Mouse (Mus musculus): Measurements from ENCODE around the gene Art3. TPM values are rescaled to one million over a fixed set of nuclear protein-coding genes. Genes with fewer than 3 reads are reported as not detected.

The Art3 gene
- 301 and 349 TPM in 2 replicates for polyA plus RNA-seq (2015; fragmentation: Nextera tagmentation; extraction: Ambion mirVana)

GRCm38 (mm10) chr5:92331635-92332338 is at the start of gene Art3:
Art3 (plus strand) TSS chr5:92331827.

GRCm38 (mm10) chr5:92309681-92310511 is 21.7 kb upstream of the Art3 start, which contains the start of gene Sdad1:
Sdad1 (minus strand) TSS chr5:92310479.

GRCm38 (mm10) chr5:92327929-92328328 is 3.7 kb upstream of the Art3 start, which contains the start of gene Cxcl9:
Cxcl9 (minus strand) TSS chr5:92328079.

GRCm38 (mm10) chr5:92348794-92349413 is 17.3 kb downstream of the Art3 start, which contains the start of gene Cxcl10:
Cxcl10 (minus strand) TSS chr5:92348889.

GRCm38 (mm10) chr5:92435025-92435584 is 103.5 kb downstream of the Art3 start, which contains the start of gene Nup54:
Nup54 (minus strand) TSS chr5:92435219.

Small RNA genes lying within 50 kb of the gene (microRNA-seq; reads per million reads assigned to microRNA genes)
- 0 reads per million in 2 experiments for gene Mir6415

Other genes starting within 250 kb of the Art3 start
- 67.9 and 92.7 TPM in 2 replicates for gene G3bp2, start 248.1 kb upstream of the Art3 start, polyA plus RNA-seq (2015; fragmentation: Nextera tagmentation; extraction: Ambion mirVana)
- 35.9 and 40.6 TPM in 2 replicates for gene Uso1, start 193.9 kb upstream of the Art3 start, polyA plus RNA-seq (2015; fragmentation: Nextera tagmentation; extraction: Ambion mirVana)
- gene U90926, start 116.4 kb upstream of the Art3 start, polyA plus RNA-seq (2015; fragmentation: Nextera tagmentation; extraction: Ambion mirVana): not detected in 2 replicates
- not detected in 2 replicates for gene Ppef2, start 75.5 kb upstream of the Art3 start, polyA plus RNA-seq (2015; fragmentation: Nextera tagmentation; extraction: Ambion mirVana)
- gene Naaa, start 53.7 kb upstream of the Art3 start, polyA plus RNA-seq (2015; fragmentation: Nextera tagmentation; extraction: Ambion mirVana): 7.8 and 12.9 TPM in 2 replicates
- gene Sdad1, start 21.3 kb upstream of the Art3 start, polyA plus RNA-seq (2015; fragmentation: Nextera tagmentation; extraction: Ambion mirVana): 18.8 and 19.3 TPM in 2 replicates
- 9.6 and 10.4 TPM in 2 replicates for gene Cxcl9, start 3.7 kb upstream of the Art3 start, polyA plus RNA-seq (2015; fragmentation: Nextera tagmentation; extraction: Ambion mirVana)
- gene Cxcl10, start 17.1 kb downstream of the Art3 start, polyA plus RNA-seq (2015; fragmentation: Nextera tagmentation; extraction: Ambion mirVana): 1.9 TPM in 2 replicates
- gene Nup54, start 103.4 kb downstream of the Art3 start, polyA plus RNA-seq (2015; fragmentation: Nextera tagmentation; extraction: Ambion mirVana): 15.7 and 17.7 TPM in 2 replicates
- gene Scarb2, start 175.0 kb downstream of the Art3 start, polyA plus RNA-seq (2015; fragmentation: Nextera tagmentation; extraction: Ambion mirVana): 27.0 and 28.4 TPM in 2 replicates
- not detected in 2 replicates for gene Fam47e, start 223.2 kb downstream of the Art3 start, polyA plus RNA-seq (2015; fragmentation: Nextera tagmentation; extraction: Ambion mirVana)